Mouse (Mus musculus) ovary, postnatal 10 days (tissue): Measurements from ENCODE around the gene Pi4ka.
A peak's percentile ranks its signal among the peaks of the same experiment; 100 is the strongest.

Experiments
- DNase-seq: peaks from one replicate; pipeline ENCODE4 v3.0.0; 2022; ENCODE audit warnings: low spot score

The Pi4ka gene

GRCm38 (mm10) chr16:17334574-17334973 lies 71.5 kb downstream of the Pi4ka start:
- no peak for DNase-seq

- DNase-seq = no peak
These were observed 74.3 kb downstream of the Pi4ka start for GRCm38 (mm10) chr16:17331855-17332254.

GRCm38 (mm10) chr16:17331116-17331515 lies 75.0 kb downstream of the Pi4ka start, which contains the start of gene Serpind1:
Gene Serpind1 (plus strand): TSS chr16:17331371.
- no peak for DNase-seq

GRCm38 (mm10) chr16:17329848-17330570 lies 76.1 kb downstream of the Pi4ka start:
- no peak for DNase-seq

- no peak for DNase-seq
These were observed 80.0 kb downstream of the Pi4ka start for GRCm38 (mm10) chr16:17326064-17326463.

- no peak for DNase-seq
These were observed 81.4 kb downstream of the Pi4ka start for GRCm38 (mm10) chr16:17324745-17325144.

GRCm38 (mm10) chr16:17321481-17321880 lies 84.6 kb downstream of the Pi4ka start:
- peak; percentile 9 for DNase-seq

GRCm38 (mm10) chr16:17316554-17316953 lies 89.6 kb downstream of the Pi4ka start:
- no peak for DNase-seq

- DNase-seq = no peak
These were observed 93.6 kb downstream of the Pi4ka start for GRCm38 (mm10) chr16:17312531-17312930.

GRCm38 (mm10) chr16:17309036-17309435 lies 97.1 kb downstream of the Pi4ka start:
- DNase-seq = no peak

GRCm38 (mm10) chr16:17307461-17307860 lies 98.7 kb downstream of the Pi4ka start:
- no peak for DNase-seq

GRCm38 (mm10) chr16:17303521-17304245 lies 102.4 kb downstream of the Pi4ka start:
- DNase-seq = no peak

GRCm38 (mm10) chr16:17300818-17301217 lies 105.3 kb downstream of the Pi4ka start:
- DNase-seq = no peak

GRCm38 (mm10) chr16:17292751-17293150 lies 113.4 kb downstream of the Pi4ka start:
- peak; percentile 45 for DNase-seq

- no peak for DNase-seq
These were observed 115.1 kb downstream of the Pi4ka start for GRCm38 (mm10) chr16:17291016-17291415.

GRCm38 (mm10) chr16:17287103-17287502 lies 119.0 kb downstream of the Pi4ka start:
- DNase-seq = no peak

GRCm38 (mm10) chr16:17283151-17283550 lies 123.0 kb downstream of the Pi4ka start:
- DNase-seq = no peak

- no peak for DNase-seq
These were observed 125.6 kb downstream of the Pi4ka start for GRCm38 (mm10) chr16:17280471-17280870.

- DNase-seq = no peak
These were observed 128.5 kb downstream of the Pi4ka start for GRCm38 (mm10) chr16:17277342-17278211.

GRCm38 (mm10) chr16:17276164-17277151 lies 129.7 kb downstream of the Pi4ka start:
- DNase-seq = peak; percentile 89

GRCm38 (mm10) chr16:17275721-17276120 lies 130.4 kb downstream of the Pi4ka start, which contains the start of gene Tmem191c:
Gene Tmem191c (plus strand): TSS chr16:17276077.
- no peak for DNase-seq
